Mouse (Mus musculus): ENCODE measurements around the gene Gm2035. TPM values are rescaled to one million over a fixed set of nuclear protein-coding genes. Genes with fewer than 3 reads are reported as not detected.
"Not testable (repeated sequence)": the region's sequence is repeated elsewhere in the genome, so short reads cannot be mapped to it uniquely, and the experiment has no call there.

Gene Gm2035
- not detected for total RNA-seq (2021)
- long read RNA-seq, experiment 1 = 0 reads
- long read RNA-seq, experiment 2 = 0 reads

- not testable (repeated sequence) for DNase-seq
Measured at GRCm38 (mm10) chr12:87919721-87920120, at the start of gene Gm2035. TSS of gene Gm2035 (minus strand) at chr12:87919857.

- not testable (repeated sequence) for DNase-seq
Measured at GRCm38 (mm10) chr12:87953780-87954179, 34.1 kb upstream of the Gm2035 start, which contains the start of gene Gm2042. TSS of gene Gm2042 (plus strand) at chr12:87954080.

- DNase-seq = not testable (repeated sequence)
Measured at GRCm38 (mm10) chr12:87895070-87895469, 24.6 kb downstream of the Gm2035 start, which contains the start of gene Gm2022. TSS of gene Gm2022 (plus strand) at chr12:87895370.

GRCm38 (mm10) chr12:87873772-87874171 is 45.9 kb downstream of the Gm2035 start, which contains the start of gene Gm2016:
TSS of gene Gm2016 (plus strand) at chr12:87874072.
- DNase-seq = not testable (repeated sequence)

Other genes with a start within 250 kb of the Gm2035 start
- not detected for gene Gm21319, start 144.1 kb downstream of the Gm2035 start, total RNA-seq (2021)
- gene Gm21936, start 124.3 kb downstream of the Gm2035 start, total RNA-seq (2021) = not detected
- not detected for gene BB287469, start 103.3 kb downstream of the Gm2035 start, total RNA-seq (2021)
- gene Gm2001, start 77.5 kb downstream of the Gm2035 start, total RNA-seq (2021) = not detected
- gene Gm2016, start 45.8 kb downstream of the Gm2035 start, total RNA-seq (2021) = not detected
- gene Gm2022, start 24.5 kb downstream of the Gm2035 start, total RNA-seq (2021) = not detected
- not detected for gene Gm2042, start 34.2 kb upstream of the Gm2035 start, total RNA-seq (2021)
- gene Gm2075, start 92.0 kb upstream of the Gm2035 start, total RNA-seq (2021) = not detected
- not detected for gene Gm6803, start 98.9 kb upstream of the Gm2035 start, total RNA-seq (2021)
- gene Gm2056, start 107.1 kb upstream of the Gm2035 start, total RNA-seq (2021) = not detected
- not detected for gene Gm16368, start 163.8 kb upstream of the Gm2035 start, total RNA-seq (2021)